Mouse (Mus musculus): ENCODE results near the gene Plau.

- TF ChIP-seq CTCF (IDR thresholded peaks at IDR 0.05; ENCODE audit: borderline replicate concordance, insufficient read depth, low read depth, low read length) (no peak), POLR2A (IDR thresholded peaks at IDR 0.05; ENCODE audit: borderline replicate concordance, insufficient read depth, low read length) (no peak)
These were observed 44.8 kb upstream of the Plau start for GRCm38 (mm10) chr14:20791511-20792242.
